Mouse (Mus musculus) megakaryocyte, embryonic 14.5 days (primary cell): Measurements from ENCODE around the gene Cacna1h.

Source experiments
- FLI1 ChIP-seq: IDR thresholded peaks from 2 replicates; pipeline ENCODE4 v1.6.1; 2012; ENCODE audit warnings: low read length, inconsistent platforms, mixed read lengths
- GATA1 ChIP-seq: IDR thresholded peaks from 3 replicates; pipeline ENCODE4 v1.6.1; 2012; ENCODE audit warnings: mixed read lengths, low read length, inconsistent platforms, borderline replicate concordance

DNA sequence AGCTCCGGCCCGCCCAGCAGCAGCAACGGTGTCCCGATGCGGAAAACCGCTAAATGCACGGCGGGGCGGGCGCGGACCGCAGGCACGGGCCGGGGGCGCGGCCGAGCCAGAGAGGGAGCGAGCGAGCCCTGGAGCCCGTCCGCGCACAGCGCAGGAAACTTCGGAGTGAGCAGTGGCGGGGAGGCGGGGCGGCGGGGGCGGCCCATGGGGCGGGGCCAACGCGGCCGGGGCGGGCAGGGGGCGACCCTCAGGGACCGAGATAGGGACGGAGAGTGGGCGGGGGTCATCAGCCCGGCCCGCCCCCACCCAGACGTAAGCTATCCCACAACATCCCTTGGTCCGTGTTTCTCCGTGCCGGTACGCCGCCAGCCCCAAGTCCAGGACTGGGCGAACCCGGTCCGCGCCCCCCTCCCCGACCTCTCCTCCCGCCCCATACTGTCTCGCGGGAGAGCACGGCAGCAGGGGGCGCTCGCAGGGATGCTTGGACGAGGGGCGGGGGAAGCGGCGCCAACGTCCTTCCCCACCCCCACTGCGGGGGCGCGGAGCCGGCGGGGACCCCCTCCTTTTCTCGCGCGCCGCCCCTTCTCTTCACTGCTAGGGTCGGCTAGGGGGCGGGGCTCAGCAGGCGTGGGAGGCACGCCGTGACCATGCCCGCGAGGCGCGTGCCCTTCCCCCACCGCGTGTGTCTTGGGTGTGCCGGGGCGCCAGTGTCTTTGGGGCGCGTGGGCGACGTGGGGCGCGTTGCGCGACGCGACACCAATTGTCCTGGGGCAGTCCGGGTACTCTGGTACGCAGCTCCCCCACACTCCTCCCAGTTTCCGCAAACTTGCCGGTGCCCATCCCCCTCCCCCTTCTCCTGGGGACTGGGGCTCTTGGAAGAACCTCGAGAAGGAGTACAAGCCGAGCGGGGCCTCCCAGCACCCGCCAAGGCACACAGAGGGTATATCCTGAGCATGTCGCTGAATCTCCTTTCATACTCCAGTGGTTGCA lies at the start of gene Cacna1h:
- no peak for TF ChIP-seq FLI1
- no peak for TF ChIP-seq GATA1
